Mouse (Mus musculus) liver, adult 2 months (tissue): ENCODE data around the gene Pde6d.

Source experiments
- CTCF ChIP-seq: fragments of 200-500 bp; IDR thresholded peaks from 2 replicates; pipeline ENCODE4 v1.5.1; 2011; ENCODE audit warnings: low read depth, low read length, control low read depth
- POLR2A ChIP-seq: fragments of 200-500 bp; IDR thresholded peaks from 2 replicates; pipeline ENCODE4 v1.6.1; 2011; ENCODE audit warnings: low read length, control low read depth; ENCODE audit not compliant: insufficient read depth; ENCODE audit errors: extremely low read depth

DNA sequence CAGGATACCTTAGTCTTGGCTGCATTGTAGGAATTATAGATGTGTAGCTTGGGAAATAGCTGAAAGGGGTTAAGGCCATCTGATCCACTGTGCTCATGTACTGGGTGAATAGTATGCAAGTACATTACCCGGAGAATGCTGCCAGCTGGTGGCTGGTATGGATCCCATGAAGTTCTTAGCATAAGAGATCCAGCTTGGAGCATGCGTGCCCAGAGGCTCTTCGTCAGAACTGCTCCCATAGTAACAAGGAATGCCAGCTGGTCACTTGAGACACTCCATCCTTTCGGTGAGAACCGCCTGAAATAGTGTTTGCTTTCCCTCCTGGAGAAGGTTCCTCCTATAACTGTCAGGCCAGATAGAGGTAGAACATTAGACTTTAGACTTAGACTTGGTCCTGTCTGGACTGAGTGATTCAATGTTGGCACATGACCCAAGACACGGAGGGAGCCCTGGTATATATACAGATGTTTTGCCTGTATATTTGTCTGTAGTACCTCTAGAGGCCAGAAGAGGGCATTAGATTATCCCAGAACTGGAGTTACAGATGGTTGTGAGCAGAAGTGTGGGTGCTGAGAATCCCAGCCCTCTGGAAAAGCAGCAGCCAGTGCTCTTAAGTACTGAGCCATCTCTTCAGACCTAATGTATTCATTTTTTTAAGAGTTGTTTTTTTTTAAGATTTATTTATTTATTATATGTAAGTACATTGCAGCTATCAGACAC is 48.9 kb downstream of the Pde6d start:
- TF ChIP-seq POLR2A (no peak), CTCF (no peak)
